Mouse (Mus musculus) gastrocnemius, postnatal 14 days (tissue): ENCODE measurements around the gene Ampd3. TPM values are rescaled to one million over a fixed set of nuclear protein-coding genes. Genes with fewer than 3 reads are reported as not detected.

ENCODE experiments used
- DNase-seq: peaks from one replicate; pipeline ENCODE4 v3.0.0; 2021; ENCODE audit warnings: mixed read lengths
- intact Hi-C: fragments of 180-260 bp; cut with DNase I; formaldehyde crosslinking; loops from one replicate; pipeline ENCODE4 v1.15.1; 2025; ENCODE audit warnings: low total_unique reads
- long read RNA-seq, 2 experiments: library from polyadenylated mRNA; stranded (forward); transcript quantifications; one replicate each; pipeline ENCODE4 v2.0.0; 2021
- total RNA-seq, 2 experiments: library from RNA; stranded (reverse); gene quantifications; 2 replicates each; pipeline ENCODE4 v1.2.3; 2021

Ampd3 gene
- 1 to 10 TPM; 6.6 to 7.7 TPM for total RNA-seq
- long read RNA-seq, experiment 1, partial matches to known transcripts = 1 of 1 reads
- long read RNA-seq, experiment 1, other reads (novel, unspliced or antisense) = 0 of 1 reads
- long read RNA-seq, experiment 2, partial matches to known transcripts = 2 of 4 reads
- long read RNA-seq, experiment 2, other reads (novel, unspliced or antisense) = 0 of 4 reads

GRCm38 (mm10) chr7:110768001-110768400 lies at the start of gene Ampd3:
Ampd3 (plus strand) TSS chr7:110768206.
- no peak for DNase-seq
- intact Hi-C loops = no loop called here

DNA sequence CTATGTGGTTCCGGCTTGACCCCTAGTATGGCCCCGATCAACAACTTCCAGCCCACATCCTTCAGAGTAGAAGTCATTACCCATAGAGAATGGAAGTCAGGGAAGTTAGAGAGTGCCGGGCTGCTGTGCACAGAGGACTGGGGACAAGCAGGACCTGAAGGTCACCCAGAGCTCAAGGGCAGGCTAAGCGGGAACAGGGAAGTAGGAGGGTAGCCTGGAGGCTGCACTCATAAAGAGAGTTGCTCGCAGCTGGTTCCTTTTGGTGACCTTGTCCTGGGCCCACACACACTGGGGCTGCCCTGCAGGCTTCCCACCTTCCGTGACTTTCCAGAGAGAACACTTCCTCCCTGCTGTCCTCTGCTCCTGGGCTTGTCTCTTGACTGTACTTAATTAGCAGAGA lies 49.5 kb upstream of the Ampd3 start:
- intact Hi-C loops = no loop called here
- no peak for DNase-seq

GRCm38 (mm10) chr7:110719857-110720256 lies 48.1 kb upstream of the Ampd3 start:
- intact Hi-C loops = no loop called here
- no peak for DNase-seq

DNA sequence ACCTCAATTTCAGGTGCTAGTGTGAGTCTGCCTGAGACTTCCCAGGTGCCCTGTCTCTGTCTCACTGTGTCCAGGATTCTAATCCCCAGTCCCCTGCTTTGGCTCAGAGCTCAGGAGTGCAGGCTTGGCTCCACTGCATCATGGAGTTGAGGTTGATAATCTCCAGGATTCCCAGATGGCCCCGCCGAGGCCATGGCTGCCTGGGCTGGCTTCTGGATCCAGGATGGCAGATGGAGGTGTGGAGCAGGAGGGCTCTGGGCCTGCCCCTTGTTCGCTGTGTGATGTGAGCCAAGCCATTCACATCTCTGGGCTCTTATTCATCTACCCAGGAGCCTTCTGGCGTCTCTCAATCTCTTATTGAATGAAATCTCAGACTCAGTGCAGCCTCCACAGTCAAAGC lies 45.8 kb upstream of the Ampd3 start:
- intact Hi-C loops = no loop called here
- DNase-seq = no peak

GRCm38 (mm10) chr7:110727049-110727448 lies 41.0 kb upstream of the Ampd3 start:
- intact Hi-C loops = loop anchor here (5.0 kb wide), 1 partner anchor 290 kb away; no protein-coding TSS in a partner anchor
- DNase-seq = no peak

GRCm38 (mm10) chr7:110728876-110729275 lies 39.1 kb upstream of the Ampd3 start:
- intact Hi-C loops = loop anchor here (5.0 kb wide), 1 partner anchor 288 kb away; no protein-coding TSS in a partner anchor
- no peak for DNase-seq

- DNase-seq = no peak
- intact Hi-C loops = loop anchor here (5.0 kb wide), 1 partner anchor 288 kb away; no protein-coding TSS in a partner anchor
Measured at GRCm38 (mm10) chr7:110729295-110729694, 38.7 kb upstream of the Ampd3 start.

DNA sequence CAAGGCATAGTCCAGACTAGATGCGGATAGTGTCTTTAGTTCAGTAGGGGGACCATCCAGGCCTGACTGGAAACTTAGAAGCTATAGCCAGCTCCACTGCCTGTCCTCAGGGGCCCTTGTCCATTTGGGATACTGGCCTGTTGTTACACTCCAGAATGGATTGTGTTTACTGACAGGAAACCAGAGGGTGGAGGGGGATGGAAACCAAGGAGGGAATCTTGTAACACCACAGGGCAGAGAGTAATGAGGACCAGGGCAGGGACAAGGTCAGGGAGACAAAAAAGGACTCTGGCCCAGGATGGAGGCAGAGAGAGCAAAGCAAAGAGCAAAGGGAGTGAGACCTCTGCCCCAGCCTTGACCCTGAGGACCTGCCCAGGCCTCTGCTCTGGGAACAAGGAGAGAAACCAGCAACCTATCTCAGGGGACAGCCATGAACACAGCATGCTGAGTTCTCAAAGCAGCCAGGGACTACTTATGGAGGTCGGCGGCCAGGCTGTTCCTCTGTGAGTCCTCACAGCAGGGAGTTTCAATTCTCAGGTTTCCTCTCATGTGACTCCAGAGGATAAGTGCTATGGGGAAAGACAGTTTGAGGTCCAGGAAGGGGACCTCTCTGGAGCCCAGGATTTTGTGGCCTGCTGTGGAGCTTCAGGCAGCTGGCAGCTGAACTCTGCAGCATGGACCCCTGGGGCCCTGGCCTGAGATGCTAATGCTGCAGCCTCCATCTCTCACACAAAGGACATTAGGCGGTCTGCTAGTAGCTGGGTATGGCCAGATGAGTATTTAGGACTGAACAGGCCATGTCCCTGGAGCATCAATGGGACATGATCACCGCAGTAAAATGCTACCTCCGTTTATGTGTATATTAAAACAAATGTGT lies 36.7 kb upstream of the Ampd3 start:
- no peak for DNase-seq
- intact Hi-C loops = loop anchor here (2.0 kb wide), 1 partner anchor 69 kb away; no protein-coding TSS in a partner anchor

GRCm38 (mm10) chr7:110732001-110732632 lies 35.9 kb upstream of the Ampd3 start:
- intact Hi-C loops = no loop called here
- no peak for DNase-seq

DNA sequence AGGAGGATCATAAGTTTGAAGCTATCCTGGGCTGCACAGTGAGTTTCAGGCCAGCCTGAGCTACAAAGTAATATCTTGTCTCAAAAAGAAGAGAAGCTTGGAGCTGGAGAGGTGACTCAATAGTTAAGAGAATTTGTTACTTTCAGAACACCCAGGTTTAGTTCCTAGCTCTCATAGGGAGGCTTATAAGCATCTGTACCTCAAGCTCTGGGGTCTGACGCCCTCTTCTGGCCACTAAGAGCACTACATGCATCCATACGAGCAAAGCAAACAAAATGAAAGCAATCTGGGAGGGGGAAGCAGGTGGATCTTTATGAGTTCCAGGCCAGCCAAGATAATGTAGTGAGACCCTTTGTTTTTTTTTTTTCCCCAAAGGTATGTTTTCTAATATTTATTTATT lies 31.1 kb upstream of the Ampd3 start:
- intact Hi-C loops = no loop called here
- no peak for DNase-seq

DNA sequence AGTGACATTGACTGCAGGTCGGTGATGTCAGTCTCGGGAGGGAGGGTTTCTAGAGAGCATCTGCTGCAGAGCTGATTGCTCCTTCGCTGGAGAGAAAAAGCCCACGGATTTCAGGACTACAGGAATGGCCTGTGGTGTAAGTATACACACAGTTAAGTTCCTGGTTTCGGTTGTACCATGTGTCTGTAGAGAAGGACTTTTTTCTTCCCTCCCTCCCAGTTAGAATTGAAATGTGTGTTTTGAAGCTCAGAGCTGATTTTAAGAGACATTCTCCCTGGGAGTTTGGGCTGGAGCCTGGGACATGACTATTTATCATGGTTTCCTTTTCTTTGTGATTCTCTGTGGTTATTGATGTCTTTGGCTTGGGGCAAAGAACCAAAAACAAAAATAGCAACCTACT lies 28.2 kb upstream of the Ampd3 start:
- intact Hi-C loops = no loop called here
- no peak for DNase-seq

DNA sequence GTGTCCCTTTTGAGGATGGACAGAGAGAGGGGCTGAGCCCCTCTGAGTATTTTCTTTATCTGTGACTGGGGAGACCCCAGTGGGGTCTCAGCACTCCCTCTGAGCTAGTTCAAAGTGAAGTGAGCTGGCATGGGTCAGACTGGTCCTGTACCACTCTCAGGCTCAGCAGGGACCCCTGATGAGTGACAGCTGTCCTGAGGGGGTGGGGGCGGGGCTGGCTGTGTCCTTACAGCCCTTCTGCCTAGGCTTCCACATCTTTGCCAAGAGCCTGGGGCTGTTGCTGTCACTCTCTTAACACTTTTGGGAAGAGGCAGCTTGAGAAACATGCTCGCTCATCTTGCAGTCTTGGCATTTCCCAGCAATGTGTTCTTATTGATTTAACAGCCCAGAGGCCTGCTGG lies 27.8 kb upstream of the Ampd3 start:
- intact Hi-C loops = no loop called here
- no peak for DNase-seq

DNA sequence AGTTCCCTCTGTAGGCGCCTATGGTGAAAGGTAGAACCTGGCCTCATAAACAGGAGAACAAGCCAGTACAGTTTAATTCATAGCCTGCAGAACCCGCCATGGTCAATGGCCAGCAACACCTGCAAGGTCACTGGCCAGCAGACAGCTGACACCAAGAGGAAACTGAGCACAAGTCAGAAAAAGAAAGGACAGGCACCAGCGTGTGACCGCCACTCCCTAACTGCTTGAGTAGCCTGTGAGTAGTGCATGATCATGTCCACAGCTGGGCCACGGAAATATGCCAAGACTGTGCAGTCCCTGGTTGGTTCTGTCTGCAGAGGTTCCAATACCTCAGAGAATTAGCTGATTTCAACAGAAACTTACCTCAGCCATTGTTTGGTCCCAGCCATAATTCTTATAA lies 26.0 kb upstream of the Ampd3 start:
- DNase-seq = no peak
- intact Hi-C loops = no loop called here

DNA sequence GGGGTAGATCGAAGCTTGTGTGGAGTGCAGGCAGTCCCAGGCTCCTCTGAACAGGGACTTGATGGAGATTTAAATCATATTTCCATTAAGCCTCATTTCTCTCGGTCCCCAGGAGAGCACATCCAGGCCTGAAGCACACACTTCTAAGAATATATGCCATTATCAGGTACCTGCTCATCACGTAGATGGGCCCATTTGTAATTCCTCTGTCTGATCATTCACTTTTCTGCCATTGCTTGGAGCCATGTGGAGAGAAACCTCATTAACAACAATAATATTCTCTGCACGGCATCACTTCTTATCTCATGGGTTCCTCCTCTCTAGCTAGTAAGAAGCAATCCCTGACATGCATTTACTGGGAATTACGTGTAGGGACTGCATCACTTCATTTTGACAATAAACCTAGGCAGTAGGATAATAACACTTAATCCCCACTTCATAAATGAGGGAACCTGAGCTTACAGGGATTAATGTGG lies 21.9 kb upstream of the Ampd3 start:
- intact Hi-C loops = no loop called here
- DNase-seq = no peak

DNA sequence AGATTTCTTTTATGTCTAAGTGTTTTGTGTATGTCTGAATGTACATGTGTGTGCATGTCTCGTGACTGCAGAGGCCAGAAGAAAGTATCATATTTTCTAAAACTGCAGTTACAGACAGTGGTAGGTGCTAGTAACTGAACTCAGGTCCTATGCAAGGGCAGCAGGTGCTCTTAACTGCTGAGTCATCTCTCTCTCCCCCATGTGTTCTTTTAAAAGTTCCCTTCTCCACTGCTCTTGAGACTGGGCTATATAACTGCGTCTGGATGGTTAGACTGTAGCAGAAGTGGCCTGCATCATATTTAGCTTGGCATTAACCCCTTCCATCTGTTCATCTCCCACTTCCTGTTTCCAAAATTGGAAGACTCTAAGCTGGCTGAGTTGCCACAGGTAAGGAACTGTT lies 21.2 kb upstream of the Ampd3 start:
- DNase-seq = no peak
- intact Hi-C loops = no loop called here

DNA sequence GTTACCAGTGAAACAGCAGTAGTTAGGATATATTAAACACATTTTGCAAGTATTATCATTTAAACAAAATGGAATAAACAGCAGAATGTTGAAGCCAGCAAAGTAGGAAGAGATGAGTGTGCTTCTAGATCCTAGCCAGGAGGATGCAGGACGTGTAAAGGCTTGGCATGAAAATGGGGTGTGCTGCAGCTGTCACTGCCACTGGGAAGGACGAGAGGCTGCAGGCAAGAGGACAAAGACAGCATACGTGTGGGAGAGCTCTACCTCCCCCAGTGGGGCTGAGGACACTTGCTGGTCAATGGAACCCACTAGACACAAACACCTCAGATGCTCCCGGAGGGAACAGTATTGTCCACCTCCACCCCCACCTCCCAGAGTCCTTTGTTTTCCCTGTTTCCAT lies 17.2 kb upstream of the Ampd3 start:
- intact Hi-C loops = no loop called here
- DNase-seq = no peak

GRCm38 (mm10) chr7:110751634-110752033 lies 16.4 kb upstream of the Ampd3 start:
- intact Hi-C loops = no loop called here
- no peak for DNase-seq

DNA sequence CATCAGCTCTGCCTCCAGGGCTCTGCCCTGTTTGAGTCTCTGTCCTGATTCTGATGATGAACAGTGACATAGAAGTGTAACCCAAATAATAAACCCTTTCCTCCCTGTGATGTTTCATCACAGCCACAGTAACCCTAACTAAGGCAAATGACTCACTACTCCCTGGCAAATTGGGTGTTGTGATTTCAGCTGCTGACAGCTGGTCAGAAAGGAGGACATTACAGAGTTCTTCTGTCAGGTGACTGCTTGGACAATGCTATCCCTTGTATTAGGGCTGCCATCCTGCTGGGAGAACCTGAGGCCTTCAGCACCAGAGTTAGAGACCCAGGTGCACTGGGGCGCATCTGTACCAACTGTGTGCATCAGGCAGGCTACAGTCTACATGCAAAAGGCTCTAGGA lies 14.7 kb upstream of the Ampd3 start:
- intact Hi-C loops = no loop called here
- no peak for DNase-seq

GRCm38 (mm10) chr7:110753926-110754330 lies 14.1 kb upstream of the Ampd3 start:
- peak; percentile 33 for DNase-seq
- intact Hi-C loops = no loop called here

DNA sequence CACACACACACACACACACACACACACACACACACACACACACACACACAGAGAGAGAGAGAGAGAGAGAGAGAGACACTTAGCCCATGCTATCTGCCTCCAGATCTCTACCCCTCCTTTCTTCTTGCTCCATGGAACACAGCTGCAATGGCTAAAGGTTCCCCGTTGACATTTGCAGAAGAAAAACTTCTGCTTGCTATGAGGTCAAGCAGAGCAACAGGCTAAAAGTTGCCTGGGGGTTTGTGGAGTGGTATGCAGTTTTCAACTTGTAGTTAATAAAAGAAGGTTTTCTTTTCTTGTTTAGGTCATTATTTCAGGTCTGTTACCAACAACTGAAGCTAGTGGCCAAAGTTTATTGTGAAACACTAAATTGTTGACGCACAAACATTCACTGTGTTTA lies 11.6 kb upstream of the Ampd3 start:
- intact Hi-C loops = no loop called here
- DNase-seq = no peak
